Mouse (Mus musculus): ENCODE measurements around the gene Adck1. TPM values are rescaled to one million over a fixed set of nuclear protein-coding genes. Genes with fewer than 3 reads are reported as not detected.

Adck1 gene
- polyA plus RNA-seq, 1 experiment, result 24.7 TPM

GRCm38 (mm10) chr12:88475833-88476232 lies 115.5 kb downstream of the Adck1 start:
- Histone ChIP-seq H3K27ac (replicated peaks; ENCODE audit: low read depth, low read length) (no peak overlapping the region), H3K4me3 (ENCODE audit: insufficient read depth, low read depth, low read length) (no peak overlapping the region)

GRCm38 (mm10) chr12:88476702-88477101 lies 116.3 kb downstream of the Adck1 start:
- Histone ChIP-seq H3K27ac (replicated peaks; ENCODE audit: low read depth, low read length) (no peak overlapping the region), H3K4me1 (ENCODE audit: control insufficient read depth, insufficient read depth, insufficient read length, low read length) (no peaks in the 10 kb centered on the region), H3K4me3 (ENCODE audit: insufficient read depth, low read depth, low read length) (no peak overlapping the region)

More at GRCm38 (mm10) chr12:88475833-88476232, 115.5 kb downstream of the Adck1 start:
- H3K4me1 ChIP-seq (ENCODE audit: control insufficient read depth, insufficient read depth, insufficient read length, low read length), result no peaks in the 10 kb centered on the region

GRCm38 (mm10) chr12:88481657-88482056 lies 121.3 kb downstream of the Adck1 start:
- Histone ChIP-seq H3K27ac (replicated peaks; ENCODE audit: low read depth, low read length) (no peak overlapping the region), H3K4me1 (ENCODE audit: control insufficient read depth, insufficient read depth, insufficient read length, low read length) (no peaks in the 10 kb centered on the region), H3K4me3 (ENCODE audit: insufficient read depth, low read depth, low read length) (no peak overlapping the region)

GRCm38 (mm10) chr12:88490881-88491280 lies 130.5 kb downstream of the Adck1 start:
- H3K4me3 ChIP-seq (ENCODE audit: insufficient read depth, low read depth, low read length), result no peak overlapping the region
- H3K27ac ChIP-seq (replicated peaks; ENCODE audit: low read depth, low read length), result no peak overlapping the region
- H3K4me1 ChIP-seq (ENCODE audit: control insufficient read depth, insufficient read depth, insufficient read length, low read length), result no peaks in the 10 kb centered on the region

Other genes with a start within 250 kb of the Adck1 start
- not detected in 2 replicates for gene Gm10436, start 178.4 kb upstream of the Adck1 start, polyA plus RNA-seq (2012; ENCODE audit: insufficient read depth, insufficient read length, missing spikeins)
- gene Gm8332, start 110.5 kb upstream of the Adck1 start, polyA plus RNA-seq (2012; ENCODE audit: insufficient read depth, insufficient read length, missing spikeins), result not detected in 2 replicates
- gene Gm5662, start 86.1 kb upstream of the Adck1 start, polyA plus RNA-seq (2012; ENCODE audit: insufficient read depth, insufficient read length, missing spikeins), result not detected in 2 replicates
- gene Gm5039, start 36.5 kb upstream of the Adck1 start, polyA plus RNA-seq (2012; ENCODE audit: insufficient read depth, insufficient read length, missing spikeins), result not detected in 2 replicates

Data from brown adipose tissue, adult 24 weeks (tissue).